Mouse (Mus musculus): ENCODE measurements around the gene Vangl1. TPM values are rescaled to one million over a fixed set of nuclear protein-coding genes. Genes with fewer than 3 reads are reported as not detected.

Gene Vangl1
- polyA plus RNA-seq, 2 experiments, result 62.2 to 62.8 TPM

DNA sequence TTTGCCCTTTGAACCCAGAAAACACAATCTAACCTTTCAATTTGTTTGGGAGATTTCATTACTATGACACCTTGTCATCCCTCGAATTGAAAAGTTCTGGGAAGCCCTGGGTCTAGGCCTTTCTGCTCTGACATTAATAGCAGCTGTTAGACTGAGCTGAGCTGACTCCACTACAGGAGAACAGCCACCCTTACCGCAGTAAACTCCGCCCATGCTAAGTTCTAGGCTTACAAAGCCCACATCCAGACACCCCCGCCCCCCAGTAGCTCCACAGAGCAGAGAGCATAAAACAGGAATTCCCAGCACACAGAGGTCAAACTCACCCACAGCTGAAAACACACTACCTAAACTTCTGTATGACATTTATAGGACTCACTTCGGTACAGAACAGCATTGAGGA is 19.8 kb downstream of the Vangl1 start:
- TF ChIP-seq EP300 (IDR thresholded peaks at IDR 0.05; ENCODE audit: low read depth) (no peak), CTCF (IDR thresholded peaks at IDR 0.05; ENCODE audit: low read depth) (no peak)
- 69% methylated on average over 5 of the region's 5 CpGs for WGBS (ENCODE audit: insufficient replicate concordance)
- H3K4me2 ChIP-seq (ENCODE audit: low read depth), result no peak overlapping the region
- no peak overlapping the region for H3K4me3 ChIP-seq (ENCODE audit: insufficient read depth in 1 of 2, low read depth in 2 of 2, low read length in 2 of 2)
- H3K4me1 ChIP-seq (replicated peaks; ENCODE audit: control insufficient read depth in 2 of 2, insufficient read depth in 2 of 2, low read length in 1 of 2), result no peaks in the 10 kb centered on the region
- no peak overlapping the region for H3K9ac ChIP-seq (replicated peaks)
- no peak overlapping the region for H3K27ac ChIP-seq
- no peaks in the 10 kb centered on the region for H3K27me3 ChIP-seq (ENCODE audit: control insufficient read depth, insufficient read depth, low read length)
- no peaks in the 10 kb centered on the region for H3K9me3 ChIP-seq (ENCODE audit: control insufficient read depth, low read length)
- DNase-seq (ENCODE audit: low read depth in 3 of 3, low spot score in 3 of 3) (no peak), ATAC-seq (ENCODE audit: insufficient read depth) (no peak)
- no peaks in the 10 kb centered on the region for H3K36me3 ChIP-seq (replicated peaks; ENCODE audit: control insufficient read depth, insufficient read depth, low read depth)

- ATAC-seq (ENCODE audit: insufficient read depth) (no peak), DNase-seq (ENCODE audit: low read depth in 3 of 3, low spot score in 3 of 3) (no peak)
- Histone ChIP-seq H3K9ac (replicated peaks) (no peak overlapping the region), H3K9me3 (ENCODE audit: control insufficient read depth, low read length) (no peaks in the 10 kb centered on the region), H3K4me3 (ENCODE audit: insufficient read depth in 1 of 2, low read depth in 2 of 2, low read length in 2 of 2) (no peak overlapping the region), H3K4me1 (replicated peaks; ENCODE audit: control insufficient read depth in 2 of 2, insufficient read depth in 2 of 2, low read length in 1 of 2) (no peaks in the 10 kb centered on the region), H3K4me2 (ENCODE audit: low read depth) (no peak overlapping the region), H3K27ac (no peak overlapping the region), H3K27me3 (ENCODE audit: control insufficient read depth, insufficient read depth, low read length) (no peaks in the 10 kb centered on the region), H3K36me3 (replicated peaks; ENCODE audit: control insufficient read depth, insufficient read depth, low read depth) (no peaks in the 10 kb centered on the region)
- WGBS (ENCODE audit: insufficient replicate concordance), result 69% methylated on average over 2 of the region's 2 CpGs
- no peak for TF ChIP-seq EP300 (IDR thresholded peaks at IDR 0.05; ENCODE audit: low read depth)
- TF ChIP-seq CTCF (IDR thresholded peaks at IDR 0.05; ENCODE audit: low read depth), result no peak
Observed at GRCm38 (mm10) chr3:102182601-102183000, 21.9 kb downstream of the Vangl1 start.

DNA sequence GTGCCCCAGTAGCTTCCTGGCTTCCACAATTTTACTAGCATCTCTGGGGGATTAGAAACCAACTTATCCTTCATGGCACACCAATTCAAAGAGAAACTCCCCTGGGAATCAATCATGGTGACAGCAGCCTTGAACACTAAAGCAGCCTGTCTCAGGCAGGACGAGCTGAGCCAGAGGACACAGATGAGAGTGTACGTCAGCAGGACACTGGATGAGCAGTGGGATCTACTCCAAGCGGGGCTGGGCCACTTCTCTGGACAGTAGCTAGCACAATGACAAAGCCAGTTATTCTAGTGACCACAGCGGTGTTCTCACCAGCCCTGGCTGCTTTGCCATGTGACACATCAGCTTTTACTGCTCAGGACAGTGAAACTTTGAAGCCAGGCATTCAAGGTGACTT is 23.3 kb downstream of the Vangl1 start:
- H3K4me3 ChIP-seq (ENCODE audit: insufficient read depth in 1 of 2, low read depth in 2 of 2, low read length in 2 of 2), result no peak overlapping the region
- H3K27ac ChIP-seq, result no peak overlapping the region
- H3K9me3 ChIP-seq (ENCODE audit: control insufficient read depth, low read length), result no peaks in the 10 kb centered on the region
- DNase-seq (ENCODE audit: low read depth in 3 of 3, low spot score in 3 of 3), result no peak
- TF ChIP-seq CTCF (IDR thresholded peaks at IDR 0.05; ENCODE audit: low read depth), result no peak
- TF ChIP-seq EP300 (IDR thresholded peaks at IDR 0.05; ENCODE audit: low read depth), result no peak
- H3K27me3 ChIP-seq (ENCODE audit: control insufficient read depth, insufficient read depth, low read length), result no peaks in the 10 kb centered on the region
- 70% methylated on average over 4 of the region's 4 CpGs for WGBS (ENCODE audit: insufficient replicate concordance)
- H3K4me2 ChIP-seq (ENCODE audit: low read depth), result no peak overlapping the region
- ATAC-seq (ENCODE audit: insufficient read depth), result no peak
- no peaks in the 10 kb centered on the region for H3K4me1 ChIP-seq (replicated peaks; ENCODE audit: control insufficient read depth in 2 of 2, insufficient read depth in 2 of 2, low read length in 1 of 2)
- no peaks in the 10 kb centered on the region for H3K36me3 ChIP-seq (replicated peaks; ENCODE audit: control insufficient read depth, insufficient read depth, low read depth)
- no peak overlapping the region for H3K9ac ChIP-seq (replicated peaks)

- 61% methylated on average over 7 of the region's 7 CpGs for WGBS (ENCODE audit: insufficient replicate concordance)
- H3K9ac ChIP-seq (replicated peaks), result no peak overlapping the region
- DNase-seq (ENCODE audit: low read depth in 3 of 3, low spot score in 3 of 3) (no peak), ATAC-seq (ENCODE audit: insufficient read depth) (no peak)
- no peaks in the 10 kb centered on the region for H3K27me3 ChIP-seq (ENCODE audit: control insufficient read depth, insufficient read depth, low read length)
- TF ChIP-seq EP300 (IDR thresholded peaks at IDR 0.05; ENCODE audit: low read depth), result no peak
- TF ChIP-seq CTCF (IDR thresholded peaks at IDR 0.05; ENCODE audit: low read depth), result no peak
- no peaks in the 10 kb centered on the region for H3K36me3 ChIP-seq (replicated peaks; ENCODE audit: control insufficient read depth, insufficient read depth, low read depth)
- no peak overlapping the region for H3K4me2 ChIP-seq (ENCODE audit: low read depth)
- no peaks in the 10 kb centered on the region for H3K9me3 ChIP-seq (ENCODE audit: control insufficient read depth, low read length)
- H3K4me3 ChIP-seq (ENCODE audit: insufficient read depth in 1 of 2, low read depth in 2 of 2, low read length in 2 of 2), result no peak overlapping the region
- no peak overlapping the region for H3K27ac ChIP-seq
- H3K4me1 ChIP-seq (replicated peaks; ENCODE audit: control insufficient read depth in 2 of 2, insufficient read depth in 2 of 2, low read length in 1 of 2), result no peaks in the 10 kb centered on the region
Observed at GRCm38 (mm10) chr3:102180746-102181145, 23.7 kb downstream of the Vangl1 start.

GRCm38 (mm10) chr3:102179869-102180268 is 24.6 kb downstream of the Vangl1 start:
- H3K9me3 ChIP-seq (ENCODE audit: control insufficient read depth, low read length), result no peaks in the 10 kb centered on the region
- no peak overlapping the region for H3K4me3 ChIP-seq (ENCODE audit: insufficient read depth in 1 of 2, low read depth in 2 of 2, low read length in 2 of 2)
- H3K9ac ChIP-seq (replicated peaks), result no peak overlapping the region
- DNase-seq (ENCODE audit: low read depth in 3 of 3, low spot score in 3 of 3) (no peak), ATAC-seq (ENCODE audit: insufficient read depth) (no peak)
- H3K4me2 ChIP-seq (ENCODE audit: low read depth), result no peak overlapping the region
- H3K27ac ChIP-seq, result no peak overlapping the region
- no peaks in the 10 kb centered on the region for H3K4me1 ChIP-seq (replicated peaks; ENCODE audit: control insufficient read depth in 2 of 2, insufficient read depth in 2 of 2, low read length in 1 of 2)
- H3K36me3 ChIP-seq (replicated peaks; ENCODE audit: control insufficient read depth, insufficient read depth, low read depth), result no peaks in the 10 kb centered on the region
- 64% methylated on average over 4 of the region's 4 CpGs for WGBS (ENCODE audit: insufficient replicate concordance)
- no peaks in the 10 kb centered on the region for H3K27me3 ChIP-seq (ENCODE audit: control insufficient read depth, insufficient read depth, low read length)
- TF ChIP-seq CTCF (IDR thresholded peaks at IDR 0.05; ENCODE audit: low read depth) (no peak), EP300 (IDR thresholded peaks at IDR 0.05; ENCODE audit: low read depth) (no peak)

Data from liver, embryonic 14.5 days (tissue).